Mouse (Mus musculus) frontal cortex, postnatal 10 days (tissue): ENCODE results near the gene Fam122c.
A peak's percentile ranks its signal among the peaks of the same experiment; 100 is the strongest.

Experiments
- DNase-seq, 2 experiments: peaks; one replicate each; pipeline ENCODE4 v3.0.0; 2022; ENCODE audit warnings: low spot score in 2 of 2, mixed read lengths in 1 of 2

Fam122c gene

GRCm38 (mm10) chrX:53370366-53370740, 97.1 kb downstream of the Fam122c start, which contains the start of gene Mospd1:
TSS of gene Mospd1 (minus strand) at chrX:53370502.
- peak; percentile 77 to 79 for DNase-seq
